Mouse (Mus musculus) MEL (cell line): ENCODE measurements around the gene Nacc2. TPM values are rescaled to one million over a fixed set of nuclear protein-coding genes. Genes with fewer than 3 reads are reported as not detected.
A peak's percentile ranks its signal among the peaks of the same experiment; 100 is the strongest.

Source experiments
- DNase-seq: peaks from one replicate; pipeline ENCODE4 v3.0.0; 2011; ENCODE audit warnings: low read depth, low spot score
- H3K27ac ChIP-seq: 2 replicates; pipeline ENCODE4 v1.5.1; 2012; ENCODE audit warnings: low read depth, mild to moderate bottlenecking, control low read depth, low read length, moderate library complexity; ENCODE audit not compliant: control insufficient read depth
- H3K27me3 ChIP-seq, 2 experiments: fragments of 150-350 bp in 1 of 2; sonication (generic) in 1 of 2; 2 replicates each; pipeline ENCODE4 v1.6.1; 2012; ENCODE audit warnings: low read length in 2 of 2, mild to moderate bottlenecking in 2 of 2, improper control_type of control experiment in 1 of 2, moderate library complexity in 1 of 2; ENCODE audit not compliant: insufficient read depth in 2 of 2, control insufficient read depth in 1 of 2
- H3K36me3 ChIP-seq, 2 experiments: 2 replicates each; pipeline ENCODE4 v1.6.1; 2012 to 2014; ENCODE audit warnings: low read length in 2 of 2, improper control_type of control experiment in 1 of 2, inconsistent platforms in 1 of 2, mild to moderate bottlenecking in 1 of 2; ENCODE audit not compliant: insufficient read depth in 2 of 2, control insufficient read depth in 1 of 2
- H3K4me1 ChIP-seq, 2 experiments: fragments of 150-350 bp in 1 of 2; sonication (generic) in 1 of 2; 2 replicates each; pipeline ENCODE4 v1.6.1; 2012; ENCODE audit warnings: low read length in 2 of 2, improper control_type of control experiment in 1 of 2, mild to moderate bottlenecking in 1 of 2; ENCODE audit not compliant: insufficient read depth in 2 of 2, control insufficient read depth in 1 of 2
- H3K4me3 ChIP-seq, 2 experiments: fragments of 150-350 bp in 1 of 2; sonication (generic) in 1 of 2; 2 replicates each; pipeline ENCODE4 v1.5.1; 2012; ENCODE audit warnings: low read depth in 2 of 2, low read length in 2 of 2, mild to moderate bottlenecking in 2 of 2, moderate library complexity in 2 of 2, control low read depth in 1 of 2, improper control_type of control experiment in 1 of 2; ENCODE audit not compliant: control insufficient read depth in 1 of 2, insufficient read depth in 1 of 2
- H3K79me2 ChIP-seq: 2 replicates; pipeline ENCODE4 v1.6.1; 2012; ENCODE audit warnings: mild to moderate bottlenecking, low read length, moderate library complexity; ENCODE audit not compliant: control insufficient read depth, poor library complexity, insufficient read depth
- H3K9ac ChIP-seq: 2 replicates; pipeline ENCODE4 v1.6.1; 2012; ENCODE audit warnings: low read depth, mild to moderate bottlenecking, control low read depth, low read length, moderate library complexity; ENCODE audit not compliant: control insufficient read depth, poor library complexity, severe bottlenecking
- H3K9me3 ChIP-seq: fragments of 150-350 bp; sonication (generic); replicated peaks from 2 replicates; pipeline ENCODE4 v1.6.1; 2012; ENCODE audit warnings: mild to moderate bottlenecking, low read length, improper control_type of control experiment, moderate library complexity; ENCODE audit not compliant: insufficient read depth
- BHLHE40 ChIP-seq: IDR thresholded peaks from 2 replicates; pipeline ENCODE4 v1.6.1; 2012; ENCODE audit warnings: low read depth, mild to moderate bottlenecking, inconsistent platforms, low read length, improper control_type of control experiment, borderline replicate concordance
- CHD1 ChIP-seq: IDR thresholded peaks from 2 replicates; pipeline ENCODE4 v1.6.1; 2012; ENCODE audit warnings: low read depth, mild to moderate bottlenecking, inconsistent platforms, low read length, improper control_type of control experiment
- CHD2 ChIP-seq: IDR thresholded peaks from 2 replicates; pipeline ENCODE4 v1.6.1; 2011; ENCODE audit warnings: low read length, improper control_type of control experiment
- CTCF ChIP-seq, 3 experiments: IDR thresholded peaks in 2 of 3; conservative IDR thresholded peaks in 1 of 3; 2 replicates each; pipeline ENCODE4 v1.5.1; 2011 to 2012; ENCODE audit warnings: low read length in 3 of 3, low read depth in 2 of 3, mild to moderate bottlenecking in 2 of 3, improper control_type of control experiment in 1 of 3, inconsistent platforms in 1 of 3, mixed read lengths in 1 of 3, moderate library complexity in 1 of 3; ENCODE audit not compliant: control insufficient read depth in 1 of 3, insufficient read depth in 1 of 3, poor library complexity in 1 of 3, severe bottlenecking in 1 of 3
- ELF1 ChIP-seq: IDR thresholded peaks from 2 replicates; pipeline ENCODE4 v1.6.1; 2014; ENCODE audit warnings: low read depth, mild to moderate bottlenecking, inconsistent platforms, low read length, improper control_type of control experiment, moderate library complexity
- EP300 ChIP-seq, 2 experiments: IDR thresholded peaks; 2 replicates each; pipeline ENCODE4 v1.6.1; 2011; ENCODE audit warnings: improper control_type of control experiment in 2 of 2, low read length in 2 of 2, low read depth in 1 of 2, mild to moderate bottlenecking in 1 of 2
- GABPA ChIP-seq: IDR thresholded peaks from 2 replicates; pipeline ENCODE4 v1.6.1; 2012; ENCODE audit warnings: low read depth, mild to moderate bottlenecking, inconsistent platforms, low read length, improper control_type of control experiment, moderate library complexity
- GATA1 ChIP-seq: IDR thresholded peaks from 2 replicates; pipeline ENCODE4 v1.6.1; 2011; ENCODE audit warnings: low read depth, low read length, improper control_type of control experiment
- HCFC1 ChIP-seq: IDR thresholded peaks from 2 replicates; pipeline ENCODE4 v1.6.1; 2012; ENCODE audit warnings: low read depth, mild to moderate bottlenecking, inconsistent platforms, low read length, improper control_type of control experiment, moderate library complexity
- MAFK ChIP-seq: IDR thresholded peaks from 2 replicates; pipeline ENCODE4 v1.6.1; 2011; ENCODE audit warnings: low read depth, mild to moderate bottlenecking, low read length, improper control_type of control experiment, borderline replicate concordance
- MAX ChIP-seq: IDR thresholded peaks from 2 replicates; pipeline ENCODE4 v1.6.1; 2011; ENCODE audit warnings: low read length, improper control_type of control experiment
- MEF2A ChIP-seq: IDR thresholded peaks from 2 replicates; pipeline ENCODE4 v1.6.1; 2014; ENCODE audit warnings: low read depth, mild to moderate bottlenecking, inconsistent platforms, low read length, improper control_type of control experiment; ENCODE audit not compliant: poor library complexity, insufficient replicate concordance, severe bottlenecking; ENCODE audit errors: extremely low read depth
- MYC ChIP-seq: IDR thresholded peaks from 2 replicates; pipeline ENCODE4 v1.6.1; 2011; ENCODE audit warnings: low read depth, mild to moderate bottlenecking, low read length, improper control_type of control experiment, moderate library complexity
- NRF1 ChIP-seq: IDR thresholded peaks from 2 replicates; pipeline ENCODE4 v1.6.1; 2014; ENCODE audit warnings: low read depth, mild to moderate bottlenecking, inconsistent platforms, low read length, improper control_type of control experiment, moderate library complexity; ENCODE audit not compliant: poor library complexity, insufficient read depth, severe bottlenecking
- RAD21 ChIP-seq: IDR thresholded peaks from 2 replicates; pipeline ENCODE4 v1.6.1; 2011; ENCODE audit warnings: mild to moderate bottlenecking, low read depth, low read length, improper control_type of control experiment
- RCOR1 ChIP-seq: IDR thresholded peaks from 2 replicates; pipeline ENCODE4 v1.6.1; 2012; ENCODE audit warnings: low read depth, mild to moderate bottlenecking, inconsistent platforms, low read length, improper control_type of control experiment
- SMC3 ChIP-seq: IDR thresholded peaks from 2 replicates; pipeline ENCODE4 v1.6.1; 2011; ENCODE audit warnings: low read depth, low read length, improper control_type of control experiment
- TBP ChIP-seq: IDR thresholded peaks from 2 replicates; pipeline ENCODE4 v1.8.0; 2011; ENCODE audit warnings: low read depth, low read length, improper control_type of control experiment
- USF1 ChIP-seq: IDR thresholded peaks from 2 replicates; pipeline ENCODE4 v1.6.1; 2014; ENCODE audit warnings: low read depth, mild to moderate bottlenecking, inconsistent platforms, low read length, improper control_type of control experiment, moderate library complexity
- ZC3H11A ChIP-seq: IDR thresholded peaks from 2 replicates; pipeline ENCODE4 v1.6.1; 2012; ENCODE audit warnings: low read depth, mild to moderate bottlenecking, inconsistent platforms, low read length, improper control_type of control experiment
- ZKSCAN1 ChIP-seq: IDR thresholded peaks from 2 replicates; pipeline ENCODE4 v1.6.1; 2012; ENCODE audit warnings: low read depth, mild to moderate bottlenecking, inconsistent platforms, low read length, improper control_type of control experiment, moderate library complexity
- ZNF384 ChIP-seq: IDR thresholded peaks from 2 replicates; pipeline ENCODE4 v1.6.1; 2012; ENCODE audit warnings: low read depth, mild to moderate bottlenecking, inconsistent platforms, low read length, improper control_type of control experiment
- polyA plus RNA-seq, 2 experiments: library from polyadenylated mRNA; stranded (reverse) in 1 of 2; unstranded in 1 of 2; fragments of >175 nt in 1 of 2; fragments of >200 nt in 1 of 2; gene quantifications; 2 replicates each; pipeline versions ENCODE4 v1.2.1 to v1.2.4; 2012; ENCODE audit warnings: low replicate concordance in 2 of 2, low read depth in 1 of 2; ENCODE audit not compliant: insufficient read length in 2 of 2, insufficient read depth in 1 of 2, missing spikeins in 1 of 2
- total RNA-seq: library from RNA; depleted of rRNA; stranded (reverse); fragments of 300-350 nt; gene quantifications from 2 replicates; pipeline ENCODE4 v1.2.3, GENCODE M21; 2012

Nacc2 gene
- total and polyA plus RNA-seq, 3 experiments: 0.19 to 1.7 TPM; not detected in 1

DNA sequence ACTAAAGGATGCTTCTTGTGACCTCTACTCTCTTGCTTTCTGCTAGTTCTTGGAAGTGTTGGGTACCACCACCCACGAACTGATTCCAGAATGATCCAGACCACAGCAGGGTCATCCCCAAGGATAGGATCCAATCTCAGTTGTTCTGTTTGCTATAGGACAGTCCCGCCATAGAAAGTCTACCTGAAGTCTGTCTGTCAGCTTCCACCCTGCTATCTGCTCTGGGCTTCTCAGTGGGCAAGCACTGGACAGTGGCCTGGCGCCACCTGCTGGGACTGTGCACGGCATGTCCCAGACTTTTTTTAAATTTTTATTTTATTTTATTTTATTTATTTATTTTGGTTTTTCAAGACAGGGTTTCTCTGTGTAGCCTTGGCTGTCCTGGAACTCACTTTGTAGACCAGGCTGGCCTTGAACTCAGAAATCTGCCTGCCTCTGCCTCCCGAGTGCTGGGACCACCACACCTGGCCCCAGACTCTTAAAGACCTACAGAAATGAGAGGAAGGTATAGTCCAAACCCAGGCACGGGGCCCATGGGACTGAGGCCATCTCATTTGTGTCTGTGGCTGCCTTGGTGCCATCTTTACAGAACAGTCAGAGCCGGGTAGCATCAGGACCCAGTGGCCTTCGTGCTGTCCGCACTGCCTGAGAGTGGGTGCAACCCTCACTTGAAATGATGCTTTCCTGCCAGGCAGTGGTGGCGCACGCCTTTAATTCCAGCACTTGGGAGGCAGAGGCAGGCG, 19.0 kb upstream of the Nacc2 start (continued):
- TF ChIP-seq CTCF (IDR thresholded peaks at IDR 0.05 in 2 of 3, conservative IDR thresholded peaks at IDR 0.05 in 1 of 3; ENCODE audit: control insufficient read depth in 1 of 3, insufficient read depth in 1 of 3, low read depth in 2 of 3, low read length in 3 of 3, poor library complexity in 1 of 3, severe bottlenecking in 1 of 3) (peak; percentile 31 to 75 (median 48); a peak in 4 of 6 replicates), TBP (no peak), RCOR1 (no peak), RAD21 (peak; percentile 52), USF1 (no peak), BHLHE40 (no peak), CHD1 (no peak), NRF1 (no peak), GABPA (no peak), ZC3H11A (peak; percentile 20; the same call in 1 of the 2 replicates), ZNF384 (peak; percentile 55), MAFK (no peak), GATA1 (no peak), HCFC1 (no peak), SMC3 (peak; percentile 49), CHD2 (no peak), EP300 (IDR thresholded peaks at IDR 0.05; ENCODE audit: low read depth in 1 of 2, low read length in 2 of 2) (no peak), MEF2A (no peak), ELF1 (no peak)

DNA sequence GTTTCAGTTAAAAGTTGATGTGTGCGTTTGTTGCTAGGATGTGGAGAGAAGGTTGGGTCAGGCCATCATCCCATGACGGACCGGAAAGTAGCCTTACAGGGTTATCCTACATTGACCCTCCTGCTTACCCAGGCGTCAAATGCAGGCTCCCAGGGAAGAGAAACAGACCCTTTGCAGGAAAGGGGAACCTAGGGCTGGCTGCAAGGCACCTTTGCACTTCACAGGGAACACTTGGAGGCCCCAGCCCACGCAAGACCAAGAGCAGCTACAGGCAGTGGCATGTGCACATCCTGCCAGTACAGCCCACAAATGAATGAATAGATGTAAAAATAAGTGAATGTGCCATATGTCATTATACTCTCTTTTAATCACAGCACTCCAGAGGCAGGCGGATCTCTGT, 17.9 kb upstream of the Nacc2 start:
- H3K9ac ChIP-seq: peak overlapping the region; percentile 66
- H3K4me3 ChIP-seq: peak overlapping the region; percentile 57 to 81
- H3K27ac ChIP-seq: peak overlapping the region; percentile 50
- no peaks in the 10 kb centered on the region for H3K9me3 ChIP-seq
- peak; percentile 52 for TF ChIP-seq MAX
- TF ChIP-seq MYC: 0 out of 2 replicates have a peak, but pooled peaks have one; percentile 23
- TF ChIP-seq ZKSCAN1: no peak
- peaks cover 0 to 6% of the 10 kb centered on the region in 2 experiments; a peak in 2 of 4 replicates for H3K36me3 ChIP-seq
- no peaks in the 10 kb centered on the region for H3K27me3 ChIP-seq
- peak; percentile 64 for DNase-seq
- H3K79me2 ChIP-seq: peaks cover 20% of the 10 kb centered on the region
- peaks cover 0 to 11% of the 10 kb centered on the region in 2 experiments; a peak in 2 of 4 replicates for H3K4me1 ChIP-seq
